In the genomic region with DNA sequence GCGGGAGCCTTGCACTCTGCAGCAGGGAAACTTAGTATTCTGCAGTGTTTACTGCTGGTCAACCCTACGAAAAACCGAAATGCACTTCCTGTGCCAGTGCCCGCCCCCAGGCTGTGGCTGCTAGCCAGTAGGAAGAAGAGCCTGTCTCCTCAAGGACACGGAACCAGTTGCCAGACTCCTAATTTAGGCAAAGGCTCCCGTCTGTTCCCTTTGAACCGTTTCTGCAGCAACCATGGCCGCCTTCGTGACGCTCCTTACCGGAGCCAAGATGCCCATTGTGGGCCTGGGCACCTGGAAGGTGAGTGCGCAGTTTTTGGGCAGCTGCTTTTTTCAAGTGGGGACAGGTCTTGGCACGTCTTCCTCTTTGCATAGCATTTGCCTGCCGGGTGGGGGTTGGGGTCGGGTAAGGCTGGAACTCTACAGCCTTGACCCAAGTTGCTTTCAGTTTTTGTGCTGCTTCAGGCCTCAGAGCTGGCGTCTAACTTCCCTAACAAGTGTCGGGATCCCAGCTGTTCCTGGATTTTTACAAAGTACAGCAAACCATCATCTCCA, we compare ENCODE assay signal across 8 mouse cellular contexts. TPM values are rescaled to one million over a fixed set of nuclear protein-coding genes. Genes with fewer than 3 reads are reported as not detected.
A peak's percentile ranks its signal among the peaks of the same experiment; 100 is the strongest.
DNase-seq lines count a peak whose midpoint lies in the region; ATAC-seq and TF ChIP-seq lines count a peak whose summit lies in the region.

A gene (plus strand): TSS at position 109 of the 552 bp plus-strand sequence.

- TF ChIP-seq CTCF in intestine, postnatal 0 days (IDR thresholded peaks at IDR 0.05; ENCODE audit: low read depth): 0 out of 2 replicates have a peak, but pooled peaks have one; percentile 11

- ATAC-seq in erythroblast, adult 5-6 weeks (replicated peaks; ENCODE audit: low FRiP score, poor library complexity, severe bottlenecking): no peak
- peak; percentile 97 for ATAC-seq in granulocyte monocyte progenitor cell, adult 5-6 weeks (replicated peaks; ENCODE audit: poor library complexity, severe bottlenecking)
- peak; percentile 60 for ATAC-seq in intestine, postnatal 0 days

- H3K4me3 ChIP-seq in erythroblast, embryonic 14.5 days (replicated peaks): peak within 1 kb of the TSS; percentile 60
- peak within 1 kb of the TSS; percentile 60 for H3K4me3 ChIP-seq in embryonic facial prominence, embryonic 10.5 days
- peak within 1 kb of the TSS; percentile 34 for H3K4me3 ChIP-seq in intestine, postnatal 0 days (ENCODE audit: low read depth, low read length)
- peak within 1 kb of the TSS; percentile 63 for H3K4me3 ChIP-seq in midbrain, embryonic 10.5 days

- intact Hi-C loops in left cerebral cortex, postnatal 36 days (cut with DNase I): no loop called here

- H3K4me2 ChIP-seq in intestine, postnatal 0 days (replicated peaks; ENCODE audit: low read depth): peak within 1 kb of the TSS; percentile 66

- H3K27ac ChIP-seq in embryonic facial prominence, embryonic 10.5 days (replicated peaks): peak within 1 kb of the TSS; percentile 52
- peak within 1 kb of the TSS; percentile 54 for H3K27ac ChIP-seq in intestine, postnatal 0 days (ENCODE audit: low read depth, low read length)
- peak within 1 kb of the TSS; percentile 75 for H3K27ac ChIP-seq in midbrain, embryonic 10.5 days (replicated peaks)

- no peaks in the 10 kb centered on the region for H3K9me3 ChIP-seq in erythroblast, embryonic 14.5 days (ENCODE audit: control insufficient read depth, low read length)
- H3K9me3 ChIP-seq in embryonic facial prominence, embryonic 10.5 days: no peaks in the 10 kb centered on the region
- no peaks in the 10 kb centered on the region for H3K9me3 ChIP-seq in intestine, postnatal 0 days (ENCODE audit: control insufficient read depth)
- no peaks in the 10 kb centered on the region for H3K9me3 ChIP-seq in midbrain, embryonic 10.5 days (replicated peaks)

- no peaks in the 10 kb centered on the region for H3K36me3 ChIP-seq in erythroblast, embryonic 14.5 days (ENCODE audit: control insufficient read depth)
- peaks cover 10% of the 10 kb centered on the region for H3K36me3 ChIP-seq in embryonic facial prominence, embryonic 10.5 days (replicated peaks)
- H3K36me3 ChIP-seq in intestine, postnatal 0 days (ENCODE audit: control insufficient read depth, insufficient read depth): 0 out of 2 replicates have a peak, but pooled peaks cover 9% of the 10 kb centered on the region
- H3K36me3 ChIP-seq in midbrain, embryonic 10.5 days: peaks cover 6% of the 10 kb centered on the region; the same call in 1 of the 2 replicates

- H3K27me3 ChIP-seq in erythroblast, embryonic 14.5 days (ENCODE audit: control insufficient read depth): no peaks in the 10 kb centered on the region
- no peaks in the 10 kb centered on the region for H3K27me3 ChIP-seq in embryonic facial prominence, embryonic 10.5 days (replicated peaks; ENCODE audit: low read depth, poor library complexity, severe bottlenecking)
- no peaks in the 10 kb centered on the region for H3K27me3 ChIP-seq in intestine, postnatal 0 days (replicated peaks; ENCODE audit: control insufficient read depth, insufficient read depth, low read length)
- no peaks in the 10 kb centered on the region for H3K27me3 ChIP-seq in midbrain, embryonic 10.5 days (ENCODE audit: low read depth, poor library complexity, severe bottlenecking)

- under 1% methylated on average over 17 of the region's 17 CpGs for WGBS in embryonic facial prominence, embryonic 10.5 days
- WGBS in intestine, postnatal 0 days: 3% methylated on average over 17 of the region's 17 CpGs
- 2% methylated on average over 17 of the region's 17 CpGs for WGBS in midbrain, embryonic 10.5 days

- H3K9ac ChIP-seq in intestine, postnatal 0 days (ENCODE audit: low read depth, low read length): peak within 1 kb of the TSS; percentile 46

- H3K4me1 ChIP-seq in erythroblast, embryonic 14.5 days (ENCODE audit: control insufficient read depth): peaks cover 14% of the 10 kb centered on the region
- peaks cover 21% of the 10 kb centered on the region for H3K4me1 ChIP-seq in embryonic facial prominence, embryonic 10.5 days
- no peaks in the 10 kb centered on the region; the same call in 1 of the 2 replicates for H3K4me1 ChIP-seq in intestine, postnatal 0 days (replicated peaks; ENCODE audit: control insufficient read depth, insufficient read depth, low read length)
- H3K4me1 ChIP-seq in midbrain, embryonic 10.5 days: peaks cover 22% of the 10 kb centered on the region

- DNase-seq in embryonic facial prominence, embryonic 10.5 days (ENCODE audit: low spot score): peak; percentile 74
- DNase-seq in left cerebral cortex, postnatal 36 days (ENCODE audit: low spot score in 2 of 2): peak; percentile 77 to 83
- peak; percentile 66 for DNase-seq in midbrain, embryonic 10.5 days (ENCODE audit: low spot score)
- DNase-seq in skeletal muscle tissue, adult 2 months (ENCODE audit: low read depth, low spot score): peak; percentile 76

RNA-seq across cellular contexts. Expression of the gene that starts here (rescaled TPM):
- not detected in 2 replicates for polyA plus RNA-seq in erythroblast, embryonic 14.5 days (2012)
- total RNA-seq in erythroblast, adult 5-6 weeks (2015; ENCODE audit: low replicate concordance): 8.2 and 10.2 TPM in 2 replicates
- 3.5 and 7.1 TPM in 2 replicates for total RNA-seq in erythroblast, adult 5-6 weeks (2017; ENCODE audit: low replicate concordance)
- polyA plus RNA-seq in embryonic facial prominence, embryonic 10.5 days (2016; fragmentation: Nextera tagmentation; extraction: Ambion mirVana): 15.4 and 17.8 TPM in 2 replicates
- total RNA-seq in granulocyte monocyte progenitor cell, adult 5-6 weeks (2014; fragmentation: Nextera tagmentation): 37.8 and 58.6 TPM in 2 replicates
- total RNA-seq in granulocyte monocyte progenitor cell, adult 5-6 weeks (2017): 29.6 and 31.5 TPM in 2 replicates
- 9.9 and 10.5 TPM in 2 replicates for polyA plus RNA-seq in intestine, postnatal 0 days (2015; fragmentation: Nextera tagmentation; extraction: Ambion mirVana)
- 10 to 100 TPM; 19.7 to 21.6 TPM for total RNA-seq in left cerebral cortex, postnatal 36 days (2021)
- 15.0 and 16.2 TPM in 2 replicates for polyA plus RNA-seq in midbrain, embryonic 10.5 days (2016; fragmentation: Nextera tagmentation; extraction: Ambion mirVana)

Comparison
In these comparisons a context has a peak if more than half of its experiments do, and no peak if none do; other contexts are left out.
1. RNA of the gene that starts here (polyA plus RNA-seq): 15.0 to 16.2 TPM in midbrain, embryonic 10.5 days, 15.4 to 17.8 TPM in embryonic facial prominence, embryonic 10.5 days and 9.9 to 10.5 TPM in intestine, postnatal 0 days; not detected in erythroblast, embryonic 14.5 days; every median in the first group is over 10 times any median in the second.
2. Peak in every context shown above with its lines, with median percentiles within 50 percentile points of each other: H3K4me3 ChIP-seq, DNase-seq and H3K27ac ChIP-seq.